Mouse (Mus musculus) limb, embryonic 12.5 days (tissue): Measurements from ENCODE around the gene Clpx. TPM values are rescaled to one million over a fixed set of nuclear protein-coding genes. Genes with fewer than 3 reads are reported as not detected.
"Not testable (repeated sequence)": the region's sequence is repeated elsewhere in the genome, so short reads cannot be mapped to it uniquely, and the experiment has no call there.

Experiments
- ATAC-seq: fragments of 200-750 bp; cut with Nextera tagmentation; 2 replicates; pipeline ENCODE4 v1.8.0; 2017; ENCODE audit warnings: low read depth, moderate TSS enrichment; ENCODE audit not compliant: insufficient number of reproducible peaks, insufficient read depth, low FRiP score, low TSS enrichment
- H3K27ac ChIP-seq: fragments of 300-500 bp; sonication (generic); 2 replicates; pipeline ENCODE4 v1.5.1; 2016; ENCODE audit warnings: mild to moderate bottlenecking, moderate library complexity
- H3K27me3 ChIP-seq: fragments of 300-500 bp; sonication (generic); 2 replicates; pipeline ENCODE4 v1.6.1; 2016; ENCODE audit warnings: mild to moderate bottlenecking, moderate library complexity
- H3K36me3 ChIP-seq: fragments of 300-500 bp; sonication (generic); 2 replicates; pipeline ENCODE4 v1.6.1; 2016; ENCODE audit warnings: mild to moderate bottlenecking, moderate library complexity
- H3K4me1 ChIP-seq: fragments of 300-500 bp; sonication (generic); replicated peaks from 2 replicates; pipeline ENCODE4 v1.6.1; 2016
- H3K4me2 ChIP-seq: fragments of 300-500 bp; sonication (generic); 2 replicates; pipeline ENCODE4 v1.6.1; 2016; ENCODE audit warnings: mild to moderate bottlenecking, moderate library complexity
- H3K4me3 ChIP-seq: fragments of 300-500 bp; sonication (generic); replicated peaks from 2 replicates; pipeline ENCODE4 v1.5.1; 2016; ENCODE audit warnings: mild to moderate bottlenecking
- H3K9ac ChIP-seq: fragments of 300-500 bp; sonication (generic); replicated peaks from 2 replicates; pipeline ENCODE4 v1.6.1; 2016; ENCODE audit warnings: mild to moderate bottlenecking, moderate library complexity
- H3K9me3 ChIP-seq: fragments of 300-500 bp; sonication (generic); 2 replicates; pipeline ENCODE4 v1.6.1; 2016; ENCODE audit warnings: mild to moderate bottlenecking, moderate library complexity
- WGBS: fragments of 180-500 bp; shearing (Covaris S2); methylation state at CpG from one replicate; pipeline ENCODE4 v1.1.7; 2016; 5-methylcytosine and 5-hydroxymethylcytosine counted together
- polyA plus RNA-seq: library from polyadenylated mRNA; unstranded; fragments of >200 nt; fragmentation: Nextera tagmentation; extraction: Ambion mirVana; gene quantifications from 2 replicates; pipeline ENCODE4 v1.2.1, GENCODE M21; 2016

The Clpx gene
- polyA plus RNA-seq, 1 experiment from 2014 or later: 60.8 TPM

DNA sequence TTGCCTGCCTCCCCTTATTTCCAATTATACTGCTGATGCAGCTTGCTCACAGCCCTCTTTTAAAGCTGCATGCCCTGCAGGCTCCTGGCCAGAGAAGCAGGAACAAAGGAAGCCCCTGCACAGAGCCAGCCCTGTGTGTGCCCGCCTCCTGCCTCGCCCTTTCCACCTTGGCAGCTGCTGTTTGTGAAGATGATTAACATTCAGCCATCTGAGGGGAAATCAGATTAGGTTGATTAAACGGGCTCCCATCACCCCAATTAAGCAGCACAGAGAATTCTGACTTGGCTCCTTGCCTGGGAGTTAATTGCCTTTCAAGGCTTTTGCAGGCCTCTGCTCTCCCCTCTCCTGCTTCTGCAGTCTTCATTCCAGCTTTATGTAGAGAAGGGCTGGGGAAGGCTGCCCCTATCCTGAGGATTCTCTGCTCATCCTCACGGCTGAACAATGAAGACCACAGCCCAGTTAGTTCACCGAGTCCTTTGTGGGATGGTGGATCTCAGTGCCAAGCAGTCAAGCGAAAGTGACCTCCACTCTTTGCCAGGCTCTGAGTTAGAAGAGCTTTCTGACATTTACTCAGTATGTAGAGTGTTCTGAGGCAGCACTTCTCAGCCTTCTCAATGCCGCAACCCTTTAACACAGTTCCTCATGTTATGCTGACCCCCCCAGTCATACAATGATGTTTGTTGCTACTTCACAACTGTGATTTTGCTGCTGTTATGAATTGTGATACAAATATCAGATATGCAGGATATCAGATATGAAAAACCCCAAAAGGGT is 26.1 kb upstream of the Clpx start:
- H3K4me3 ChIP-seq: no peak overlapping the region

GRCm38 (mm10) chr9:65273048-65273809 is 20.8 kb upstream of the Clpx start:
- Histone ChIP-seq H3K27ac (no peak overlapping the region), H3K4me3 (no peak overlapping the region), H3K9me3 (no peaks in the 10 kb centered on the region), H3K4me2 (no peak overlapping the region), H3K27me3 (no peaks in the 10 kb centered on the region), H3K9ac (no peak overlapping the region), H3K4me1 (no peaks in the 10 kb centered on the region), H3K36me3 (no peaks in the 10 kb centered on the region)
- 85% methylated on average over 13 of the region's 13 CpGs for WGBS
- ATAC-seq: no peak

More for the DNA sequence above, 26.1 kb upstream of the Clpx start:
- Histone ChIP-seq H3K4me2 (no peak overlapping the region), H3K9ac (no peak overlapping the region), H3K27ac (peak overlapping the region; percentile 66), H3K27me3 (no peaks in the 10 kb centered on the region), H3K9me3 (no peaks in the 10 kb centered on the region), H3K36me3 (no peaks in the 10 kb centered on the region), H3K4me1 (peaks cover 15% of the 10 kb centered on the region)
- WGBS: 38% methylated on average over 7 of the region's 7 CpGs
- no peak for ATAC-seq

DNA sequence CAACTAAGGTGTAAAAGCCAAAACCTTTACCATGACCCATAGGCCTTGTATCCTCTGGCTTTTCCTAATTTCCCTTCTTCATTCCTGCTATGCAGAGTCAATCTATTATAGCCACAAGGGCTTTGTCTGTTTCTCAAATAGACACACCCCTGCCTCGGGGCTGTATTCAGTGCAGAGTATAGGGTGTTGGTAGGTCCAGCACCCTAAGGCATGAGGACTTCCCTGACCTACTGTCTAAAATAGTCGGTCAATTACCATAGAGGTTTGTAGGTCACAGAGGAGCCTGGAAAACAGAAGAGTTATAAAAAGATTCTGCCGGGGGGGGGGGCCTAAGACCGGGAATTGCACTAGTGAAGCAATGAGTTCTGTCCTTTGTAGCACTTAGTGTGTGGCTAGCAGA is 20.2 kb upstream of the Clpx start:
- no peak for ATAC-seq

DNA sequence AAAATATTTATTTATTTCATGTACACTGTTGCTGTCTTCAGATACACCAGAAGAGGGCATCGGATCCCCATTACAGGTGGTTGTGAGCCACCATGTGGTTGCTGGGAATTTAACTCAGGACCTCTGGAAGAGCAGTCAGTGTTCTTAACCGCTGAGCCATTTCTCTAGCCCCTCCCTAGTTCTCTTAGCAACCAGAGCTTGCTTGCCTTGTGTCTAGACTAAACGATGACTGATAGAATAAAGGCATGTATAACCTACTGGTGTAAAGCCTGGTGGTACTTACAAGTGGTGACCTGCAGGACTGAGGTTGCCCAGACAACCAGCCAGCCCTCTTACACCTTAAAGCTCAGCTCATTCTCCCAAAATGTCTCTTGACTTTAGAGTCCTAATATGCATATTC is 19.2 kb upstream of the Clpx start:
- H3K27ac ChIP-seq, H3K4me1 ChIP-seq, H3K9me3 ChIP-seq, H3K9ac ChIP-seq, H3K4me3 ChIP-seq, ATAC-seq, H3K36me3 ChIP-seq, H3K4me2 ChIP-seq, H3K27me3 ChIP-seq: not testable (repeated sequence)
- WGBS: 81% methylated on average over 3 of the region's 3 CpGs

More for the DNA sequence above, 20.2 kb upstream of the Clpx start:
- Histone ChIP-seq H3K9me3 (no peaks in the 10 kb centered on the region), H3K27me3 (no peaks in the 10 kb centered on the region), H3K4me2 (no peak overlapping the region), H3K4me3 (no peak overlapping the region), H3K36me3 (no peaks in the 10 kb centered on the region), H3K9ac (no peak overlapping the region), H3K4me1 (no peaks in the 10 kb centered on the region), H3K27ac (no peak overlapping the region)
- 84% methylated on average over 4 of the region's 4 CpGs for WGBS

DNA sequence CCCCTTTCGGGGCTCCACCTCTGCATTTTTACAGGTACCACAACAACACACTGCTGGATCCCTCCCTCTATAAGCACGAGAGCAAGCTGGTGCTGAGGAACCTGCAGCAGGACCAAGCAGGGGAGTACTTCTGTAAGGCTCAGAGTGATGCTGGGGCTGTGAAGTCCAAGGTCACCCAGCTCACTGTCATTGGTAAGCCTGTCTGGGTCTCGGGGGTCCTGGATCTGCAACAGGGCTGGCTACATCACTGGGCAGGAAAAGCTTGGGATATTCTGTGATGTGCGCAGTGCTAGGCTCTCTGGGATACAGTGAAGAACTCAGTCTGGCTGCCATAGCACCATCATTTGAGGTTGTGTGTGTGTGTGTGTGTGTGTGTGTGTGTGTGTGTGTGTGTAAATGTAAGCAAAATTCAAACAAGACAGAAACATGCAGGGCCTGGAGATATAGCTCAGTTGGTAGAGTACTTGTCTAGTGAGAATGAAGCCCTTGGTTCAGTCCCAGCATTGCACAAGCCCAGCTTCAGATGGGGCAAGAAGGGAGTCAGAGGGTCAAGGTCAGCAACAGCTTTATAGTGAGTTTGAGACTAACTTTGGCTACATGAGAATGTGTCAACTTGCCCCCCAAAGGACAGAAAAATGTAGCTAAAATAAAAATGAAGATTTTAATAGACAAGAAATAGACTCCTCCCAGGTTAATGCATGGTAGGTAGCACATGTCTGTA is 18.1 kb upstream of the Clpx start:
- H3K9ac ChIP-seq: no peak overlapping the region
- 81% methylated on average over 4 of the region's 4 CpGs for WGBS
- ATAC-seq: no peak
- no peaks in the 10 kb centered on the region for H3K36me3 ChIP-seq
- no peaks in the 10 kb centered on the region for H3K9me3 ChIP-seq
- no peak overlapping the region for H3K4me3 ChIP-seq
- H3K27me3 ChIP-seq: no peaks in the 10 kb centered on the region
- H3K27ac ChIP-seq: no peak overlapping the region
- H3K4me1 ChIP-seq: no peaks in the 10 kb centered on the region
- H3K4me2 ChIP-seq: no peak overlapping the region

GRCm38 (mm10) chr9:65281536-65282151 is 12.4 kb upstream of the Clpx start:
- no peak overlapping the region for H3K9ac ChIP-seq
- 78% methylated on average over 5 of the region's 5 CpGs for WGBS
- H3K9me3 ChIP-seq: no peaks in the 10 kb centered on the region
- H3K4me1 ChIP-seq: no peaks in the 10 kb centered on the region
- H3K27ac ChIP-seq: no peak overlapping the region
- H3K4me2 ChIP-seq: no peak overlapping the region
- H3K4me3 ChIP-seq: no peak overlapping the region
- ATAC-seq: no peak
- H3K36me3 ChIP-seq: no peaks in the 10 kb centered on the region
- H3K27me3 ChIP-seq: no peaks in the 10 kb centered on the region

- no peak overlapping the region for H3K27ac ChIP-seq
- 2% methylated on average over 3 of the region's 3 CpGs for WGBS
- H3K36me3 ChIP-seq: no peaks in the 10 kb centered on the region
- H3K9me3 ChIP-seq: no peaks in the 10 kb centered on the region
- no peaks in the 10 kb centered on the region for H3K27me3 ChIP-seq
- no peak overlapping the region for H3K9ac ChIP-seq
- H3K4me3 ChIP-seq: no peak overlapping the region
- H3K4me1 ChIP-seq: no peaks in the 10 kb centered on the region
- no peak for ATAC-seq
- H3K4me2 ChIP-seq: no peak overlapping the region
These were observed 10.8 kb upstream of the Clpx start for GRCm38 (mm10) chr9:65283301-65283700.

- not testable (repeated sequence) for H3K27me3 ChIP-seq, ATAC-seq, H3K4me3 ChIP-seq, H3K9me3 ChIP-seq, H3K9ac ChIP-seq, H3K4me2 ChIP-seq, H3K27ac ChIP-seq, H3K4me1 ChIP-seq, H3K36me3 ChIP-seq
- WGBS: 76% methylated on average over 5 of the region's 5 CpGs
These were observed 5.8 kb upstream of the Clpx start for GRCm38 (mm10) chr9:65288252-65288651.

- H3K27me3 ChIP-seq: no peaks in the 10 kb centered on the region
- H3K36me3 ChIP-seq: no peaks in the 10 kb centered on the region
- no peak overlapping the region for H3K9ac ChIP-seq
- WGBS: 90% methylated on average over 4 of the region's 4 CpGs
- H3K4me2 ChIP-seq: no peak overlapping the region
- H3K27ac ChIP-seq: no peak overlapping the region
- peaks cover 7% of the 10 kb centered on the region; the same call in 1 of the 2 replicates for H3K4me1 ChIP-seq
- H3K4me3 ChIP-seq: no peak overlapping the region
- no peaks in the 10 kb centered on the region for H3K9me3 ChIP-seq
- no peak for ATAC-seq
These were observed 4.1 kb upstream of the Clpx start for GRCm38 (mm10) chr9:65289988-65290387.

GRCm38 (mm10) chr9:65292421-65292820 is 1.6 kb upstream of the Clpx start:
- peaks cover 9% of the 10 kb centered on the region; the same call in 1 of the 2 replicates for H3K36me3 ChIP-seq
- H3K4me3 ChIP-seq: no peak overlapping the region
- 91% methylated on average over 3 of the region's 3 CpGs for WGBS
- H3K4me2 ChIP-seq: no peak overlapping the region
- H3K4me1 ChIP-seq: peaks cover 17% of the 10 kb centered on the region
- H3K27me3 ChIP-seq: no peaks in the 10 kb centered on the region
- H3K9ac ChIP-seq: no peak overlapping the region
- no peaks in the 10 kb centered on the region for H3K9me3 ChIP-seq
- no peak for ATAC-seq
- no peak overlapping the region for H3K27ac ChIP-seq

DNA sequence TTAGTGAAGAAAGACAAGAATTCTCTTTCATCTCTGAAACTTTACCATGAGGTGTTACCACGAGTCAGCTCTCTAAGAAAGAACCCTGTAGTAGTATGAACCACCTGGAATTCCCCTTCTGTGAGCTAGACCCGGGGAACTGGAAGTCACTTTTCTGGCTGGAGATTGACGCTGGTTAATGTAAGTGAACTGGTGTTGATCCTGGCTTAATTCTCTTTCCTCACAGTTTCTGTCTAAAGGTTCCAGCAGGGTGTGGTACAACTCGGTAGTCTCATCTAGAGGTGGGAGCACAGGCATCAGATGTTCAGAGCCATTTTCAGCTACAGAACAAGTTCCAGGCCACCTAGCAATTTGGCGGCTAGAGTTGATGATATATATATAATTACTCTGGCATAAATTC is 941 bp upstream of the Clpx start:
- H3K36me3 ChIP-seq: peaks cover 16% of the 10 kb centered on the region; the same call in 1 of the 2 replicates
- H3K4me2 ChIP-seq: peak overlapping the region; percentile 85
- no peak for ATAC-seq
- peak overlapping the region; percentile 93 for H3K9ac ChIP-seq
- no peaks in the 10 kb centered on the region for H3K9me3 ChIP-seq
- peak overlapping the region; percentile 96 for H3K4me3 ChIP-seq
- no peaks in the 10 kb centered on the region for H3K27me3 ChIP-seq
- H3K27ac ChIP-seq: peak overlapping the region; percentile 88
- peaks cover 17% of the 10 kb centered on the region for H3K4me1 ChIP-seq
- WGBS: 28% methylated on average over 5 of the region's 5 CpGs
